Mouse (Mus musculus): Measurements from ENCODE around the gene Xpc.

Gene Xpc

DNA sequence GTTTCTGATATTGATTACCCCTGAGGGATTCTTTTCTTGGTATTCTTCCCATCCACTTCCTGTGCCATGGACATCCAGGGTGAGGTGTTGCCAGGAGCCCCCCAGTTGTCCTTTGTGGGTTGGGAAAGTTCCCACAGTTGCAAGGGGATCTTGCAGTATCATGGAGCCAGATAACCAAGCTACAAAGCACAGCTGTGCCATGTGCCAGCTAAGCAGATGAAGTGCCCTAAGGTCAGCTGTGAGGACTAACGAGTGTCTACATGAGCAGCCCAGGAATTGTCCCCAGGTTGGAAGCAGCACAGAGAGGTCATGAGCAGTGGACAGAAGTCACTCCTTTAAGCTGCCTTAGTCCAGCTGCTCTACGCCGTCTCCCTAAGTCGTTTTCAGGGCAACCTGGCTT lies 9.9 kb upstream of the Xpc start:
- DNase-seq (ENCODE audit: low spot score in 2 of 2), result no peak

- no peak for DNase-seq (ENCODE audit: low spot score in 2 of 2)
These were observed 7.1 kb upstream of the Xpc start for GRCm38 (mm10) chr6:91522816-91523215.

- peak in 1 of 2 experiments; percentile 50 for DNase-seq (ENCODE audit: low spot score in 2 of 2)
These were observed 2.8 kb upstream of the Xpc start for GRCm38 (mm10) chr6:91518454-91519020.

GRCm38 (mm10) chr6:91514737-91515362 lies 838 bp downstream of the Xpc start:
- no peak for DNase-seq (ENCODE audit: low spot score in 2 of 2)

DNA sequence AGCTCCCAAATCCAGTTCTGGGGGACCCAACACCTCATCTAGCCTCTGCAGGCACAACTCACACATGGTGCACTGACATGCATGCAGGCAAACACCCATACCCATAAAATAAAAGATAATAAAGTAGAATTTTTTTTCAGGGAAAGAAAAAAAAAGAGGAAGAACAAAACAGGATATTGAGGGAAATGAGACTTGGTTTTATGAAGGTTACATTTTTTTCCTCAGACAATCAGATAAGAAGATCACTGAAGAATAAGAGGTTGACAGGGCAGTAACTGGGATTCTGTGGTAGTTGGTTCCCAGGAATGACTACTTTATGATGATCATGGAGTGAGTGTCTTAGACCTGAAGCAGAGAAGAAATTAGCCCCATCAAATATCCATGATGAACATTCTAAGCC lies 1.6 kb downstream of the Xpc start:
- DNase-seq (ENCODE audit: low spot score in 2 of 2), result no peak

GRCm38 (mm10) chr6:91510211-91510610 lies 5.5 kb downstream of the Xpc start:
- DNase-seq (ENCODE audit: low spot score in 2 of 2), result no peak

DNA sequence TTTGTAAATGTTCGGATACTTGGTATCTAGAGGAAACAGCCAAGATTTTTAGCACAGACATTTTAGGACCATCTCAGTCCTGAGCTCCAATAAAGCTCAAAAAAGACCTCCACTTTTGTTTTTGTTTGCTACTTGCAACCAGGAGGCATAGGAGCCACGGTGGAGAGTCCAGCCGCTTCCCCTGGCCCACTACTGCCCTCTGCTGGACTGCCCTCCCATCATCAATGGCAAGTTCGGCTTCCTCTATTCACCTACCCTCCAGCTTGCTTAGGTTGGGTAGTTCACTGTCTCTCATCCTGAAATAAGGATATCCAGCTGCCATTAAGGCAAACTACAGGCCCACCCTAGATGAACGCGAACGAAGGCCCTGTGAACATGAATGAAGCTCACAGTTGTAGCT lies 6.4 kb downstream of the Xpc start:
- no peak for DNase-seq (ENCODE audit: low spot score in 2 of 2)

- DNase-seq (ENCODE audit: low spot score in 2 of 2), result no peak
These were observed 7.6 kb downstream of the Xpc start for GRCm38 (mm10) chr6:91508041-91508440.

- DNase-seq (ENCODE audit: low spot score in 2 of 2), result no peak
These were observed 9.7 kb downstream of the Xpc start for GRCm38 (mm10) chr6:91506036-91506435.

- no peak for DNase-seq (ENCODE audit: low spot score in 2 of 2)
These were observed 12.4 kb downstream of the Xpc start for GRCm38 (mm10) chr6:91503302-91503701.

DNA sequence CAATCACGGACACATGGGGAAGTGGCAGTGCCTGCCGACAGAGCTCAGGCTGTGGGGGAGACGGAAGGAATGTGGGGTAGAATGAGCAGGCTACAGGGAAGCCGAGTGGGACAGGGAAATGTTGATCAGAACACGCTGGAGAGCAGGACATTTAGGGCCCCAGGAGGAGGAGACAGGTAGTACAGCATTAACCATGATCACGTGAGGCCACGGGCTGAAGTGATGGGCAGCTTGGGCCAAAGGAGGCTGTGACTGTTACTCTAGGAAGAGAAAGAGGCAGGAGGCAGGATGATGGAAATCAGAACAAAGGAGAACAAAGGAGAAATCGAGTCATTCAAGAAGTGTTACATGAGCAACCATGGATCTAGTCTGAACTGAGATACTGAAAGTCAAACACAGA lies 21.2 kb downstream of the Xpc start:
- no peak for DNase-seq (ENCODE audit: low spot score in 2 of 2)

DNA sequence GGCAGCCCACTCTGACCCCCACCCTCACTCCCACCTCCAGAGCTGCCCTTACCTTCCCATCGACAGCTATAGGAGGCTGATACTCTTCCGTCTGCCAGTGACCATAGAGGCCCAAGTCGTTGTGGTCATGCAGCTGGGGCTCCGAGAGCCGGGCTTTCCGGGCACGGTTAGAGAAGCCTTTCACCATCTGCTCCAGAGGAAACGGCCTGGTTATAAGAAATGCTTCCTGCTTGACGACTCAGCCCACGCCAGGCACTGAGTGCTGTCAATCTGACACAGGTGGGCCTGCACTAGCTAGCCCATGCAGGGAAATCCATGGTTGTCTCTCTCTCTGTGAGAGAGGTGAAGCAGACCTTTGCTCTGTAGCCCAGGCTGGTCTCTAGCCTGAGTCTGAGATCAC lies 22.6 kb downstream of the Xpc start:
- DNase-seq (ENCODE audit: low spot score in 2 of 2), result no peak

- DNase-seq (ENCODE audit: low spot score in 2 of 2), result no peak
These were observed 24.7 kb downstream of the Xpc start for GRCm38 (mm10) chr6:91491004-91491403.

DNA sequence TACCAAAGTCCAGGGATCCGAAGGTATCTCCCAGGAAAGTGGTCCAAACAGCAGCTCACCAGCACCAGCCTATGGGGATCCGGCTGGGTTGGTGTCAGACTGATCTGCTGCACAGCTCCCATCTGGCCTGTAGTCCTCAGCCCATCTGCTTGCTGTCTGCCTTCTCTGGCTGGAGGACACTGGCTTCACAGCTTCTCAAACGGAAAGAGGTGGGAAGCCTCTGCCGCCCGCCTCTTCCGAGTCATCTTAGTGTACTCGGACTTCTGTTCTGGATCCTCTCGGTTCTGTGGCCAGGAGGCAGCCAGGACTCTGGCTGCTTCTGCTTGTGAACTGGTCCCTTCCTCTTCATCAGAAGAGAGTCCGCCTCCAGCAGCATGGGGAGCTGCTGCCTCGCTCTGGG lies 25.8 kb downstream of the Xpc start:
- peak; percentile 39 to 53 for DNase-seq (ENCODE audit: low spot score in 2 of 2)

DNA sequence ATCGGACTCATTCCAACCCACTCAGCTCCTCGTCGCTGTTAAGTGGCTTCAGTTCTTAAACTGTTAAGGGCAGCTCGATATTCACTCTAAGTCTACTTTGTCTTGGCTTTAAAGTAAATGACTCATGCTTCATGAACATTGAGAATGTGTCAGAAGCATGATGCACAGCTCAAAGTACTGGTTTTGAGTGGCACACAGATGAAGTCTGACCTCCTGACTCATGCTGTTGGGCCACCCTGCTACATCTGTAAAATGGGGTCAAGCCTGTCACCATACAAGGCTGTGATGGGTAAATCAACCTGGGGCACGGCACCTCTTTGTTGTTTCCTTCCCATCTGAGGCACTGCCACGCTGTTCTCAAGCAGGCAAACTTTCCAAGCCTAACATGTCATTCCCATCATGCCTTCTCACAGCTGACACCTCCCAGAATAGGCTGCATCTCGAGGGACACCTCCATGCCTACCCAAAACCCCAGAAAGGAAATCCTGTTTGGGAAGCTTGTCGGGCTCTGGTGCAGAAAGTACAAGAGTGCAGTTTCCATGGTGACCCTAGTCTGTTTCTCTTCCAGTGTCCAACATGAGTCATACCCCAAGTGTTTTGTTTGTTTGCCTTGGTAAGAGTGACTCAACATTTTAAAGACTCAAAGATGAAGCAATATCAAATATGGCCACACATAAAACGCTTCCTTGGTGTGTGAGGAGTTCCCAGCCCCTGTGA lies 27.0 kb downstream of the Xpc start:
- DNase-seq (ENCODE audit: low spot score in 2 of 2), result peak; percentile 34 to 50

- no peak for DNase-seq (ENCODE audit: low spot score in 2 of 2)
These were observed 28.8 kb downstream of the Xpc start for GRCm38 (mm10) chr6:91486736-91487453.

- DNase-seq (ENCODE audit: low spot score in 2 of 2), result no peak
These were observed 32.3 kb downstream of the Xpc start for GRCm38 (mm10) chr6:91483371-91483770.

DNA sequence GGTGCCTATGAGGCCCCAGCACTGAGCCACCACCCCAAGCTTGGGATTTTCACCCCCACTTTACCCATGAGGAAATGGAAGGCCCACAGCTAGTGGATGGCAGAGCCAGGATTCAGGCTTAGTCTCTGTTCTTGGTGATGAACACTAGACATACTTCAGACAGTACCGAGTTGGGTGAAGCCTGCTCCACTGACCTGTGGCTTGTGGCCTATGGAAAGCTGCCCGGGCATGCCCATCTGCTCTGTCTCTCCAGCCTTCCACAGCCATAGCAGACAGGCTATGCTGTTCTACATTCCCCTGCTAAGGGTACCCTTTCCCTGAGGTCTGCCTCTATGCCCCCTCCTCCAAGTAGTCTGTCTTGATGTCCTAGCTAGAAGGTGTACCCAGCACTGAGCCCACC lies 39.1 kb downstream of the Xpc start:
- DNase-seq (ENCODE audit: low spot score in 2 of 2), result no peak

GRCm38 (mm10) chr6:91474441-91475190 lies 41.1 kb downstream of the Xpc start:
- no peak for DNase-seq (ENCODE audit: low spot score in 2 of 2)

DNA sequence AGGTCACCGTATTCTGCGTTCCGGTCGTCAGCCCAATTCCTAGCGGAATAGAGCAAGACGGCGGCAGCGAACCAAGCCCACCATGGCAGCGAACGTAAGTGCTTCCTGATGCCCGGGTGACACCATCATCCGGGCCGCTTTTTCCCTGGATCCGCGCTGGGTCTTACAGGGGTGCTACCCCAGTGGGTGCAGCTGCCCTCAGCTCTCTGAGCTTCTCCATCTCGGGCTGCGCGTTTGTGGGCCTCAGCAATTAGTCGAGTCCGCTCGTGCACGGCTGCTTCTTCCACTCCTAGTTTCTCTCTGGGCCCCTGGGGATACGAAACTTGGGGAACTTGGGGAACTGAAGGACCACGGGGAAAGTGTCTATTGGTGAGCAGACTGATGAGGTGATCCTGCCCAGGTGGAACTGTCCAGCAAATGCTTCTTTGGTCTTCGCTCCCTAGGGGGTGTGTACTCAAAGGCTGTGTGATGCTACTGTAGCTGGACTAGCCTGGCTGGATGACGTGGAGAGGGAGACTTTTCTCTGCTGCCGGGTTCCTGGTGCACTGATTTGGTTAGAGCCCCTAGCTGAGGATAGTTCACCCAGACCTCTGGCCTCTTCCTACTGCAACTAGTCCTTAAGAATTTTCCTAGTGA lies 41.8 kb downstream of the Xpc start:
- DNase-seq (ENCODE audit: low spot score in 2 of 2), result no peak

Measured in right cerebral cortex, postnatal 36 days (tissue).